Mouse (Mus musculus) 3T3-L1 (cell line): ENCODE data around the gene Cd180.
"Not testable (repeated sequence)": the region's sequence is repeated elsewhere in the genome, so short reads cannot be mapped to it uniquely, and the experiment has no call there.

Experiments used
- DNase-seq: peaks from one replicate; pipeline ENCODE4 v3.0.0-alpha.2; 2015; ENCODE audit warnings: low read depth, low spot score

Gene Cd180

GRCm38 (mm10) chr13:102677602-102678001, 15.8 kb upstream of the Cd180 start:
- DNase-seq: not testable (repeated sequence)

- peak; percentile 89 for DNase-seq
These were observed 14.9 kb upstream of the Cd180 start for GRCm38 (mm10) chr13:102678482-102678881.

GRCm38 (mm10) chr13:102684890-102685289, 8.5 kb upstream of the Cd180 start:
- no peak for DNase-seq

- DNase-seq: no peak
These were observed 5.2 kb upstream of the Cd180 start for GRCm38 (mm10) chr13:102688121-102688520.

- DNase-seq: no peak
These were observed 3.9 kb upstream of the Cd180 start for GRCm38 (mm10) chr13:102689201-102690090.

- DNase-seq: peak; percentile 25
These were observed 3.2 kb upstream of the Cd180 start for GRCm38 (mm10) chr13:102690184-102690583.

GRCm38 (mm10) chr13:102691408-102692150, 1.8 kb upstream of the Cd180 start:
- DNase-seq: no peak

- DNase-seq: no peak
These were observed 796 bp downstream of the Cd180 start for GRCm38 (mm10) chr13:102694154-102694553.

- DNase-seq: no peak
These were observed 2.0 kb downstream of the Cd180 start for GRCm38 (mm10) chr13:102695121-102695905.

GRCm38 (mm10) chr13:102698335-102698734, 5.0 kb downstream of the Cd180 start:
- no peak for DNase-seq

- no peak for DNase-seq
These were observed 5.5 kb downstream of the Cd180 start for GRCm38 (mm10) chr13:102698751-102699323.

GRCm38 (mm10) chr13:102700176-102700575, 6.8 kb downstream of the Cd180 start:
- no peak for DNase-seq

- no peak for DNase-seq
These were observed 7.4 kb downstream of the Cd180 start for GRCm38 (mm10) chr13:102700744-102701143.

- DNase-seq: no peak
These were observed 23.6 kb downstream of the Cd180 start for GRCm38 (mm10) chr13:102716973-102717372.

GRCm38 (mm10) chr13:102725416-102725815, 32.1 kb downstream of the Cd180 start:
- peak; percentile 13 for DNase-seq

GRCm38 (mm10) chr13:102725906-102726305, 32.5 kb downstream of the Cd180 start:
- DNase-seq: no peak

- DNase-seq: peak; percentile 9
These were observed 33.5 kb downstream of the Cd180 start for GRCm38 (mm10) chr13:102726876-102727275.

GRCm38 (mm10) chr13:102728035-102728434, 34.7 kb downstream of the Cd180 start:
- DNase-seq: peak; percentile 65

- DNase-seq: peak; percentile 13
These were observed 35.6 kb downstream of the Cd180 start for GRCm38 (mm10) chr13:102728951-102729350.

GRCm38 (mm10) chr13:102733063-102733462, 39.7 kb downstream of the Cd180 start:
- no peak for DNase-seq

- no peak for DNase-seq
These were observed 44.5 kb downstream of the Cd180 start for GRCm38 (mm10) chr13:102737811-102738210.
